Mouse (Mus musculus): ENCODE data around the gene Cdc14a. TPM values are rescaled to one million over a fixed set of nuclear protein-coding genes. Genes with fewer than 3 reads are reported as not detected.

Gene Cdc14a
- polyA plus RNA-seq, 1 experiment from 2014 or later, result 8.7 TPM

DNA sequence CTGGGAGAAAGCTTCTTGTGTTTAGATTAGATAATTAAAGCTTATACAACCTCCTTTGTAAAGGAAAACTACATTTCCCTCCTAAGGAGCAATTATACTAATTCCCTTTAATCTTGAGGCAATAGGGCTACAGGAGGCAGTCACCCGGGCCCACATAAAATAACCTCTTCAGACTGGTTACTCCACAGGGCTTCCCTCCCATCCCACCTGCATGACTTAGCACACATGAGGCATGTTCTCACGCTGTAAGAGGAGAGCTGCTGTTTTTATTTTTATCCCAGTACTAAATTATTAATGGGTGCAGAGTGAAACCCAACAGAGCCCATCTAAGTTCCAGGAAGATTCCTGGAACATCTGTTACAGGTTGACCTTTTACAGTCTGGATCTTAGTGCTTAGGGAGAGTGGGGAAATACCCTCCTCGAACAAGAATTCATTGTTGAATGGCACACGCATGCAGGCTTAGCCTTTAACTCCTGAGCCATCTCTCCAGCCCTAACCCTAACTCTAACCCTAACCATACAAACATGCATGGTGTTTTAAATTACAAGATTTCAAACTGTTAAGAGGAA lies 54.9 kb downstream of the Cdc14a start:
- ATAC-seq (ENCODE audit: insufficient read depth, low FRiP score), result no peak
- H3K27ac ChIP-seq (ENCODE audit: low read length), result no peak overlapping the region

DNA sequence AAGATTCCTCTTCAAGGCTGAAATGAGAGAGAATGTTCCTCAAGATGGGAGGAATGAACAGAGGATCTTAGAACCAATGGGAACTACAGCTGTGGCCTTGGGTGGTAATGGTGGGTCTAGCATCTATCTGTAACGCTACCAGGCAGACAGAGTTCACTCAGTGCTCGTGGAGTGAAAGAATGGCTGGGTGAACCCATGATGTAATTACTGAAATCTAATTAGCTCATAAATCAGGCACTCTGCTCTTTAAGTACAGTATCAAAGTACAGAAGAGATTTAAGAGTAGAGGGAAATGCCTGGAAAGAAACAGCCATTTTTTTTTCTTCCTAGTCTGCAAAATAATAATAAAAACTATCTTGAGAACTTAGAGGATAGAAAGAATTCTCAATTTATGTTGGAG lies 57.7 kb downstream of the Cdc14a start:
- H3K9me3 ChIP-seq (replicated peaks; ENCODE audit: control insufficient read depth, low read length), result no peaks in the 10 kb centered on the region
- no peak overlapping the region for H3K4me2 ChIP-seq (ENCODE audit: low read depth, low read length)
- no peak overlapping the region for H3K4me3 ChIP-seq (replicated peaks; ENCODE audit: low read length)
- no peak overlapping the region for H3K27ac ChIP-seq (ENCODE audit: low read length)
- peaks cover 4% of the 10 kb centered on the region; the same call in 1 of the 2 replicates for H3K4me1 ChIP-seq (ENCODE audit: control insufficient read depth, insufficient read depth, low read length)
- WGBS, result 84% methylated on average over 2 of the region's 2 CpGs
- no peak overlapping the region for H3K9ac ChIP-seq (ENCODE audit: low read length)
- no peaks in the 10 kb centered on the region for H3K36me3 ChIP-seq (ENCODE audit: control insufficient read depth, insufficient read depth, low read length)
- ATAC-seq (ENCODE audit: insufficient read depth, low FRiP score), result no peak
- H3K27me3 ChIP-seq (ENCODE audit: control insufficient read depth, insufficient read depth, low read length), result no peaks in the 10 kb centered on the region

More for the DNA sequence above, 54.9 kb downstream of the Cdc14a start:
- peaks cover 4% of the 10 kb centered on the region; the same call in 1 of the 2 replicates for H3K4me1 ChIP-seq (ENCODE audit: control insufficient read depth, insufficient read depth, low read length)
- no peaks in the 10 kb centered on the region for H3K36me3 ChIP-seq (ENCODE audit: control insufficient read depth, insufficient read depth, low read length)
- no peak overlapping the region for H3K9ac ChIP-seq (ENCODE audit: low read length)
- no peaks in the 10 kb centered on the region for H3K27me3 ChIP-seq (ENCODE audit: control insufficient read depth, insufficient read depth, low read length)
- H3K4me3 ChIP-seq (replicated peaks; ENCODE audit: low read length), result no peak overlapping the region
- 47% methylated on average over 4 of the region's 4 CpGs for WGBS
- no peaks in the 10 kb centered on the region for H3K9me3 ChIP-seq (replicated peaks; ENCODE audit: control insufficient read depth, low read length)
- H3K4me2 ChIP-seq (ENCODE audit: low read depth, low read length), result no peak overlapping the region

DNA sequence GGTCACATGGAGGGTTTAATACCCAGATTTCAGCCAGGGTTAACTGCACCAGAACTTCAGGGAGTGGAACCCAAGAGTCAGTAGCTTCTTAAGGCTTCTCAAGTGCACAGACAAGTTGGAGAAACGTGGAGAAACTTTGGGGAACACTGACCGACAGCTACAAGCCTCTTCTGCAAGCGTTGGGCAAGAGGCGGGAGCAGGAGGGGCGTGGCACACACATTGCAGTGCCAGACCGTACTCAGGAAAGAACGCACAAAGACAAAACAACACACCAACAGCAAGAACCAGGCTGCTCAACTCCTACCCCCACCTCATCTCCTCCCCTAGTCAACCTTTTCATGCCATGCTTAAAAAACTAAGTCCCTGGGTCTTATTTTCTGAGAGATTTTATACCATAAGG lies 61.9 kb downstream of the Cdc14a start:
- H3K27ac ChIP-seq (ENCODE audit: low read length), result no peak overlapping the region
- no peak overlapping the region for H3K4me2 ChIP-seq (ENCODE audit: low read depth, low read length)
- H3K27me3 ChIP-seq (ENCODE audit: control insufficient read depth, insufficient read depth, low read length), result no peaks in the 10 kb centered on the region
- H3K4me3 ChIP-seq (replicated peaks; ENCODE audit: low read length), result no peak overlapping the region
- H3K4me1 ChIP-seq (ENCODE audit: control insufficient read depth, insufficient read depth, low read length), result no peaks in the 10 kb centered on the region
- H3K36me3 ChIP-seq (ENCODE audit: control insufficient read depth, insufficient read depth, low read length), result no peaks in the 10 kb centered on the region
- no peaks in the 10 kb centered on the region for H3K9me3 ChIP-seq (replicated peaks; ENCODE audit: control insufficient read depth, low read length)
- no peak overlapping the region for H3K9ac ChIP-seq (ENCODE audit: low read length)
- no peak for ATAC-seq (ENCODE audit: insufficient read depth, low FRiP score)
- 79% methylated on average over 7 of the region's 7 CpGs for WGBS

DNA sequence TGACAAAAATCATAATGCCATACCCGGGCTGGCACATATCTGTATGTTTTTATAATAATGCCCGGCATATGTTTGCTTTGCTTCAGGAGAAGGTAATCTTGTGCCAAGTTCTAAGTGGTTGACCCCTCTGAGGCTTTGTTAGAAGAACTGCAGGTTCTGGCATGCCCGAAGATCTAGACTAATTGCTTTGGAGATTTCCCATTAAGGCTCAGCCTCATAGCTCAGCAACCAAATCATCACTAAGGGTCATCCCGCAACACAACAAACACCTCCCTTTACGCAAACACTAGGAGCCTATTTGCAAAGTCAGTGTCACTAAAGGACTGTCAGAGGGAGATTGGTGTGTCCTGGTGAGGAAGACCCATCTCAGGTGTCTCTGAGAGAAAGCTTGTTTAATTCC lies 62.7 kb downstream of the Cdc14a start:
- H3K4me3 ChIP-seq (replicated peaks; ENCODE audit: low read length), result no peak overlapping the region
- H3K27ac ChIP-seq (ENCODE audit: low read length), result no peak overlapping the region
- 65% methylated on average over 5 of the region's 5 CpGs for WGBS
- H3K9me3 ChIP-seq (replicated peaks; ENCODE audit: control insufficient read depth, low read length), result no peaks in the 10 kb centered on the region
- no peak overlapping the region for H3K9ac ChIP-seq (ENCODE audit: low read length)
- no peaks in the 10 kb centered on the region for H3K4me1 ChIP-seq (ENCODE audit: control insufficient read depth, insufficient read depth, low read length)
- no peak for ATAC-seq (ENCODE audit: insufficient read depth, low FRiP score)
- no peak overlapping the region for H3K4me2 ChIP-seq (ENCODE audit: low read depth, low read length)
- no peaks in the 10 kb centered on the region for H3K27me3 ChIP-seq (ENCODE audit: control insufficient read depth, insufficient read depth, low read length)
- no peaks in the 10 kb centered on the region for H3K36me3 ChIP-seq (ENCODE audit: control insufficient read depth, insufficient read depth, low read length)

DNA sequence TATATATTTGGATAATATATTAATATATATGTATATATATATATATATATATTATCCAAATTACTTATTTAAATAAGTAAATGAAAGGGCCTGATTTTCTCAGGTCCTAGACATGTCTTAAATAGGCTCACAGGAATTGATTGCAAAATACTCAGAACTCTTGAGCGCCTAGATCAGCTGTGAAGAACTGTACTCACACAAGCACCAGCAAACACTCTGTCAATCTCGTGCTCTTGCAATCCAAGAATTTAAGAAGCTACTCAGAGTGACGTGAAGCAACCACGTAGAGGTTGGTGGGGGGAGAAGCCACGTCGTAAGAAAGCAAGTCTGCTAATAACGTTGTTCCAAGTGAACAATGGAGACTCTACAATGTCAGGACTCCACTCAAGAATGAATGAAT lies 66.0 kb downstream of the Cdc14a start:
- no peaks in the 10 kb centered on the region for H3K9me3 ChIP-seq (replicated peaks; ENCODE audit: control insufficient read depth, low read length)
- 85% methylated on average over 7 of the region's 7 CpGs for WGBS
- H3K27me3 ChIP-seq (ENCODE audit: control insufficient read depth, insufficient read depth, low read length), result no peaks in the 10 kb centered on the region

DNA sequence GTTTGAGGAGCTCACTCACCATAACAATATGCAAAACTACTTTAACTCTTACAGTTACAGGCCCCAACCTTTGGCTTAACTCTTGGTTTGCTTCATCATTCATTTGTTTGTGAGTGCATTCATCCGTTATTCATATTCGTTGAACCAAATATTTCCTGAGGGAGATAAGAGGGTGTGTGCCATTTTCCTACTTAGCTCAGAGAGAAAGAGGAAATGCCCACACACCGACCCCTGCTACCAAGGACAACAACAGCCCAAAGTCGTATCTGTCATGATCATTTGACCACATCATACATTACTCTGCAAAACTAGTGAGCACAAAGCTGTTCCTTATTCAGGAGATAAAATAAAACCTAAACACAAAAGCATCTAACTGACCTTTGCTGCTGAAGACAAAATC lies 66.7 kb downstream of the Cdc14a start:
- ATAC-seq (ENCODE audit: insufficient read depth, low FRiP score), result no peak
- Histone ChIP-seq H3K27me3 (ENCODE audit: control insufficient read depth, insufficient read depth, low read length) (no peaks in the 10 kb centered on the region), H3K4me3 (replicated peaks; ENCODE audit: low read length) (no peak overlapping the region), H3K9ac (ENCODE audit: low read length) (no peak overlapping the region), H3K27ac (ENCODE audit: low read length) (no peak overlapping the region), H3K4me1 (ENCODE audit: control insufficient read depth, insufficient read depth, low read length) (no peaks in the 10 kb centered on the region), H3K4me2 (ENCODE audit: low read depth, low read length) (no peak overlapping the region), H3K9me3 (replicated peaks; ENCODE audit: control insufficient read depth, low read length) (no peaks in the 10 kb centered on the region), H3K36me3 (ENCODE audit: control insufficient read depth, insufficient read depth, low read length) (no peaks in the 10 kb centered on the region)
- 57% methylated on average over 4 of the region's 4 CpGs for WGBS

More for the DNA sequence above, 66.0 kb downstream of the Cdc14a start:
- H3K4me3 ChIP-seq (replicated peaks; ENCODE audit: low read length), result no peak overlapping the region
- ATAC-seq (ENCODE audit: insufficient read depth, low FRiP score), result no peak
- H3K36me3 ChIP-seq (ENCODE audit: control insufficient read depth, insufficient read depth, low read length), result no peaks in the 10 kb centered on the region
- H3K27ac ChIP-seq (ENCODE audit: low read length), result no peak overlapping the region
- H3K4me1 ChIP-seq (ENCODE audit: control insufficient read depth, insufficient read depth, low read length), result no peaks in the 10 kb centered on the region
- H3K4me2 ChIP-seq (ENCODE audit: low read depth, low read length), result no peak overlapping the region
- no peak overlapping the region for H3K9ac ChIP-seq (ENCODE audit: low read length)

DNA sequence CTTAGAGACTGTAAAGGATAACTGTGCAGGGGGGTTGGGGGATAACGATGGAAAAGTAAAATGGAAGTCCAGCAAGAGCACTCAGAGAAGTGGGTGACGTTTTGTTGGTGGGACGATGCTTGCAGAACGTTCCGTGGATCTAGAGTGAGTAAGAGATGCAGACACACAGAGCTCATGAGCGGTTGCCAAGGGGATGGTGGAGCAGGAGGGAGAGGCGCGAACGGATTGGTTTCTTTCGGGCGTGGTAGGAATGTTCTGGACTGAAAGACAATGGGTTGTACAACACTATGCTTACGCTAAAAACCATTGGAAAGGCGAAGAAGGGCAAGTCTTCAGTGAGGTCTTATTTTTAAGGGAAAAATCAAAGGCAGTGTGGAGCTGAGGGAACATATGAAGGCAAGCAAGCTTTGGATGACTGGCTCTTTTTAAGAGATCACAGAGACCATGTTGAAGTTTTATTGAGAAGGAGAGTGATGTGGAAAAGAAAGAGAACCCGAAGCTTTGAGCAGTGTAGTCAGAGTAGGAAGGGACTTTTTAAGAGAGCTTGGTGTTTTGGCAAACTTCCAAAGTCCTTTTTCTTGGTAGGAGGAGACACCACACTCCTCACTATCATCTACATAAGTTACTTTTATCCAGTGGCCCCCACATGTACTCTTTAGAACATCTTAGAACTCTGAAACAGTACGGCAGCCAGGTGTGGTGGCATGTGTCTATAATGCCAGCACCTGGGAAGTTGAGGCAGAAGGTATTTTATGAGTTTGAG lies 68.6 kb downstream of the Cdc14a start:
- 87% methylated on average over 15 of the region's 15 CpGs for WGBS
- no peak overlapping the region for H3K4me3 ChIP-seq (replicated peaks; ENCODE audit: low read length)
- H3K36me3 ChIP-seq (ENCODE audit: control insufficient read depth, insufficient read depth, low read length), result no peaks in the 10 kb centered on the region
- H3K9ac ChIP-seq (ENCODE audit: low read length), result no peak overlapping the region
- H3K27me3 ChIP-seq (ENCODE audit: control insufficient read depth, insufficient read depth, low read length), result no peaks in the 10 kb centered on the region
- H3K27ac ChIP-seq (ENCODE audit: low read length), result no peak overlapping the region
- ATAC-seq (ENCODE audit: insufficient read depth, low FRiP score), result no peak
- H3K4me2 ChIP-seq (ENCODE audit: low read depth, low read length), result no peak overlapping the region
- no peaks in the 10 kb centered on the region for H3K4me1 ChIP-seq (ENCODE audit: control insufficient read depth, insufficient read depth, low read length)
- no peaks in the 10 kb centered on the region for H3K9me3 ChIP-seq (replicated peaks; ENCODE audit: control insufficient read depth, low read length)

DNA sequence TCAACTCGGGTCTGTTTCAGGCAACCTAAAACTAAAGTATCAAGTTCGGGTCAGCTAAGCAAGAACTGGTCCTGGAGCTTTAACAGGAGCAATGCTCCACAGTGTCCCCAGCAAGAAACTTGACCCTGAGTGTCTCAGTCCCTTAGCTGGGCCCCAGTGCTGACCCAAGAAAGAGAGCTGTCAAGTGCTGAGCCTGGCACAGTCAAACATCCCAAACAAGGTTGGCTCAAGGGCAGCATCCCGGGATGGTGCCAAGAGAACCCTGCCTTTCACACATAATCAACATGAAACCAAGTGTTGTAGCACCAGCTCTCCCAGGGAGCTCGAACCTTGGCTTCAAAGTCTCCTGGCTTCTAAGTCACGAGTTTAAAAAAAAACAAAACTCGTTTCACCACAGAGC lies 71.3 kb downstream of the Cdc14a start:
- Histone ChIP-seq H3K27ac (ENCODE audit: low read length) (no peak overlapping the region), H3K4me2 (ENCODE audit: low read depth, low read length) (no peak overlapping the region), H3K9me3 (replicated peaks; ENCODE audit: control insufficient read depth, low read length) (no peaks in the 10 kb centered on the region), H3K27me3 (ENCODE audit: control insufficient read depth, insufficient read depth, low read length) (no peaks in the 10 kb centered on the region), H3K4me1 (ENCODE audit: control insufficient read depth, insufficient read depth, low read length) (no peaks in the 10 kb centered on the region), H3K4me3 (replicated peaks; ENCODE audit: low read length) (no peak overlapping the region), H3K36me3 (ENCODE audit: control insufficient read depth, insufficient read depth, low read length) (no peaks in the 10 kb centered on the region), H3K9ac (ENCODE audit: low read length) (no peak overlapping the region)
- 75% methylated on average over 6 of the region's 6 CpGs for WGBS
- ATAC-seq (ENCODE audit: insufficient read depth, low FRiP score), result no peak

DNA sequence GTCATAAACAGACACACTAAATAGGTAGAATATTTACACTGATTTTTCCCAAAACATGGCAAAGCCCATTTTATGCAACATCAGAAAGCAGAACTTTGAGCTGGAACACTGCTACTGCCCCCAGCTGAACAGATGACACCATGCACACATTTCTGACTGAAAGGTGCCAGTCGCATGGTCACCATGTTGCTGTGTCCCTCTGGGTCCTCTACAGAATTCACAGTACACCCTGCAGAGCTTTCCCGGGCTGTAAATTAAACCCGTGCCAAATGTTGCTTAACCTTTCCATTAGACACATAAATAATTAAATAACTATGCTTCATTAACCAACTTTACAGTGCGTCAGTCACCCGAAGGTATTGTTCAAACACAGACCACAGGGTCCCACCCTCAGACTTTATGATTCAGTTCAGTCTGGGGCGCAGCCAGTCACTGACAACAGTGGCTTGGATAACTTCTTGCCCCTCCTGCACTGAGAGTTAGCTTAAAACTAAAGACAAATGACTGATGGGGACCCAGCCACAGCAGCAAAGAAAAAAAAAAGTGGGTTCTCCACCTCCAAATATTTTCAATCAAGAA lies 73.4 kb downstream of the Cdc14a start:
- Histone ChIP-seq H3K27ac (ENCODE audit: low read length) (no peak overlapping the region), H3K36me3 (ENCODE audit: control insufficient read depth, insufficient read depth, low read length) (no peaks in the 10 kb centered on the region), H3K4me3 (replicated peaks; ENCODE audit: low read length) (no peak overlapping the region), H3K4me1 (ENCODE audit: control insufficient read depth, insufficient read depth, low read length) (no peaks in the 10 kb centered on the region), H3K4me2 (ENCODE audit: low read depth, low read length) (no peak overlapping the region), H3K9ac (ENCODE audit: low read length) (no peak overlapping the region), H3K9me3 (replicated peaks; ENCODE audit: control insufficient read depth, low read length) (no peaks in the 10 kb centered on the region), H3K27me3 (ENCODE audit: control insufficient read depth, insufficient read depth, low read length) (no peaks in the 10 kb centered on the region)
- WGBS, result 69% methylated on average over 6 of the region's 6 CpGs
- ATAC-seq (ENCODE audit: insufficient read depth, low FRiP score), result no peak
